Mouse (Mus musculus): ENCODE results near the gene Top1.

The Top1 gene

DNA sequence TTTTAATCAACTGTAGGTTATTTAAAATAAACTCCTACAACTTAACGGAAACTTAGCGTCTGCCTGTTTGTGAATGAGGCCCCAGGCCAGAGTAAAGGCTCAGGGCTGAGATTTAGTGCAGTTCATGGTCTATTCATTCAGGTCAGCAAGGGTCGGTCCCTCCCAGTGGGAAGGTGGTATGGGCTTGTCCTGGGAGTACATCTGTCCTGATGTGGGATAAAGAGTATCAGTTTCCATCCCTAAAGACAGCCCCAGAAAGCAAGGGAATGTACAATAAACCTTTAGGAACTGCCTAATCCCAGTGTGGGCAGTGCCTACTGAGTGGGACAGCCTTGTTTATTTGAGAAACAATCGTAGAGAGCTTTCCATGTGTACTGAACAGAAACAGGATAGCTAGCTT lies 77.0 kb downstream of the Top1 start:
- DNase-seq: peak; percentile 51

DNA sequence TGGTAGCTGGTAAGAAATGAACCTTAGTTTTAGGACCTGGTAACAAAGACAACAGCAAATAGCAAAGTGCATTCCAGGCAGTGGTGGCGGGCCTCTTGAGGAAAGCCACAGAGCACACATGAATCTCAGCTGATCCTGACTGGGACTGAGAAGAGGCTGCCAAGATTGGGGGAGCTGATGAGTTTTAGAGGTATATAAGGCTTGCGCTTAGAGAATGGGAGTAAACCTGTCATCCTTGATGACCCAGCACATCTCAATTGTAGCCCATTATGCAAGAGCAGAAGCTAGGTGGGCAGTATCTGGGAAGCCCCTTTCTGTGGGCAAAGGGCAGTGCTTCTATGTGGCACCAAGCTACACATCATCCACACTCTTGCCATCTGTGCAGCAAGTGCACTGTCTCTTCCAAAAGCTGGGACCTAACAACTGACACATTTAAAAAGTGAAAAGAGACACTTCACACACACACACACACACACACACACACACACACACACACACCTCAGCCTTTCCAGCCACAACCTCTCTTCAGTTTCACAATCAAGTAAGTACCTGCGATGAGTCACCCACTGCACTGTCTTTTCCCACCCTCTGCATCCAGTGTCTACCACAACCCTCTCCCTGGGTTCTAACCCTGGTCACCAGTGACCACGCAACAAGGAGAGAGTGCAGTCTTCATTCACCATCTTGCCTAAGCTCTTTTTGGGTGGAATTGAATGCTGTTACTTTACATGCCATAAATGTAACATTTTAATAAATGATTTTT lies 78.1 kb downstream of the Top1 start:
- DNase-seq: peak; percentile 68

DNA sequence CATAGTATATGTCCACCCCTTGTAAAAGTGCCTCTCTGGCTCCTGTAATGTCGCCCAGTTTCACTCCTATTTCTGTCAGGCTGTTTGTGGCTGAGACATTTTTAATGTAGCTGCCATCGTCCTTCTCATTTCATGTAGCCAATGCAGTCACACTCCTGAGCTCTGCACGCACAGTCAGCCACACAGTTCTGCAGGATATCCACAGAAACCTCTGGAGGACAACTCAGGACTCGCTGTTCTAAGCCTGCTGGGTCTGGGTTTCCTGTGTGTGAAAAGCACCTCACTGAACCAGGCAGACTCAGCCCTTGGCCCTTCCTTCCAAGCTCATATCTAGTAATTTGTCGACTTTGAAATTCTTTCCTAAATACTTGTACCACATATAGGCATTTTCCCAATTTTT lies 78.8 kb downstream of the Top1 start:
- peak; percentile 88 for DNase-seq

DNA sequence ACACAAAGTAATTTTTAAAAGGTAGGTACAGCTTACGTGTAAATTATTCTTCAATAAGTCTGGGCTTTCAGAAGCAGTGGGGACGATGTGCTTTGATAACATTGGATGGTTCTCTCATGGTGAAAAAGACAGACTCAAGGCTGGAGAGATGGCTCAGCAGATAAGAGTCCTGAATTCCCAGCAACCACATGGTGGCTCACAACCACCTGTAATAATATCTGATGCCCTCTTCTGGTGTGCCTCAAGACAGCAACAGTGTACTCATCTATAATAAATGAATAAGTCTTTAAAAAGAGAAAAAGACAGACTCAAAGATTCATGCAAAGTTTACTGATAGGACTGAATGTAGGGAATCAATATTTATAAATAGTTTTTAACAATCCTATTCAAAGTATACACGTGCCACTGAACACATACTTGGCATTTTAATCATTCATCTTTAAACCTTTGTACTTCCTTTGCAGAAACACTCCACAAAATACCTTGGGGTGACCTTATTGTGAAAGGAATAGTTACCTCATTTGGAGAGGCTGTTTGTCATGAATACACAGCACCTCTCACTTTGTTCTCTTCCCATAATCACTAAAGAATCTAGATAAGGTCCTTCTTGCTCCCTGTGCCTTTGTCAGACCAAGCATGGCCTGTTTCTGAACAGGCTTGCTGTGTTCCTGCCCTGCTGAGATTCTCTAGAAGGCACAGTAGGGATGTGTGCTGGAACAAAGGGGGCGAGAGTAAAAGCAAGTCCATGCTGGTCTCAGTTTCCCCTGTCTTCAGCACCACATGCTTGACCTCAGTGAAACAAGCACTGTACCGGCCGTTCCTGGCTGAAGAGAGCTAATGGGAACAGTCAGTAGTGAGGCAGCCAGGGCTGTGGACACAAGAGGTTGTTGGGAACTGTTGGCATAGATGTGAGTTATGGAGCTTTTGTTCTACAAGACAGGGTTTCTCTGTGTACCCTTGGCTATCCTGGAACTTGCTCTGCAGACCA lies 80.5 kb downstream of the Top1 start:
- DNase-seq: peak; percentile 78

DNA sequence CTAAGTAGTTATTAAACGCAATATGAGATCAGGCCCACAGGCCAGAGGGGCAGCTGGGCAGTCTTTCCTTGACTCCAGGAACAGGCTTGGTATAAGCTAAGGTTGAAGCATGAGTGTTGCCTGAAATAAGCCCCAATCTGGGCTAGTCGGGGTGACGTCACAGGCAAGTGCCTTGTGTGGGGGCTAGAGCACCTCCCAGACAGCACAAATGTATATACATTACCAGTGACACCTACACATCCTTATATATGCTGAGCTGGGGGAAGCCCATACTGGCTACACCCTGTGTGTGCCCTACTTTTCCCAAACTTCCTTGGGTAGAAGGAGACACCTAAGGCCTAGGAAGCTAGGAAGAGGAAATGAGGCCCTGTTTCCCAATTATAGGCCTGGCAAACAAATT lies 83.3 kb downstream of the Top1 start:
- peak; percentile 88 for DNase-seq

DNA sequence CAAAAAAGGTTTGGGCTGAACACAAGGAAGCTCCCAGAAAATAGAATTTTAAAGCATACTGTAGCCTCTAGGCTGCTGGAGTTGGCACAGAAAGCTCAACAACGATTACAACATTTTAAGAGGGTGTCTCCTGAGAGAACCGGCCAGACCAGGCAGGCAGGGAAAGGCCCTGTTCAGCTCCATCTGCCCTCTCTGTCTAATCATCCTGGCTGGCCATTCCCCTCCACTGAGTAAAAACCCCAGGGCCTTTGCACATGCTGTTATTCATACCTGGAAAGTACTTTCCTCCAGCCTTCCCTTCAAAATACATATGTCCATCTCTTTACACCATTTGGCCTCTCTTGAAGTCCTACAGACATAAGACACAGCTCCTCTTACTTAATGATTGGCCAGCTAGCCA lies 83.7 kb downstream of the Top1 start:
- DNase-seq: peak; percentile 91

DNA sequence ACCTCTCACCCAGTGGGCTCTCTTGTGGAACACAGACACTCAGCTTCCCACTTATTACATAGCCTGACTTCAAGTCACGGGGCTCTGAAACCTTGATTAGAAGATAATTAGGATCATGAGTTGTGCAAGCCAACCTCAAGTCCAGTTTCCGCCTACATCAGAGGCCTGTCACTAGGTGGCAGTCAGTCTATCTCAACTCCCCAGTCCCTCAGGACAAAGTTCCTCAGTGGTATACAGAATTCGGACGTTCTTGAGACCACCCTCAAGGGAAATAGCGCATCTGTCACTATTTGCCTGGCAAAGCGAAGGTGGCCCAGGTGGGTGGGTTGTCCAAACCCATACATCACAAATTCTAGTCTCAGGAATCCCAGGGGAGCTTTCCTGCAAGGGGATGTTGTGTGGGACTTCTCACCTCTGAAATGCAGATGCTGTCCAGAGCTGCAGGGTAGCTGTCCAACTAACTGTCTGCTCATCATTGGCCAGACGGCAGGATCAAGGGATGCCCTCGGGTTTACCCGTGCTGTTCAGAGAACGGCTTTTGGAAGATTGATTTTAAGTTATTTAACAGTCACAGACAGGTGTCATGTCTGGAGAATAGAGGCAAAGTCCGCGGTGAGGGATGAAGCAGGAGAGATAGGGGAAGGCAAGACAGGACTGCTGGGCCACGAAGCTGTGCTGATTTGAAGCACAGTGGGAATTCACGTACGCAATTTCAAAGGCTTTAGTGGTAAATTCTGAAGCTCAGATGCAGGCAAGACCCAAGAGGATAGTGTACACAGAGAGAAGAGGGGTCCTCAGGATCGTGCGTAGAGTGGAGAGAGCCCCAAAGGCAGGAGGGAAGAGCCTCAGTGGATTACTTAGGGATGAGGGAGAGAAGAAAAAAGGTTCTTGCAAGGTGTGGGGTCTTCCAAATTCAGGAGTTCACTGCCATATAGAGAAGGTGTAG lies 84.4 kb downstream of the Top1 start:
- peak; percentile 96 for DNase-seq

DNA sequence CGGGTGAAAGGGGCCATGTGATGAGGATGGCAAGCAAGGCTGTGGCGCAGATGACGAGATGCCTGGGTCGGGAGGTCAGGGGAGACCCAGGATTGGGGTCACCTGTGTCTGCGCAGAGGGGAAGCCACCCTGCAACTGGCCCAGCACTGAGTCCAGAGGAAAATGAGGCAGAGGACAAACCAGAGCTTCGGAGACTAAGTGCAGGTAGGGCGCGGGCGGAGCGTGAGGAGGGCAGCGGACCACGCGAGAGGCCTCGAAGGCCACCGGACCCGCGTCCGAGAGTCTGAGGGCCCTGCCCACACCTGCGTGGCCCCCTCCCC lies 85.1 kb downstream of the Top1 start:
- DNase-seq: no peak

DNA sequence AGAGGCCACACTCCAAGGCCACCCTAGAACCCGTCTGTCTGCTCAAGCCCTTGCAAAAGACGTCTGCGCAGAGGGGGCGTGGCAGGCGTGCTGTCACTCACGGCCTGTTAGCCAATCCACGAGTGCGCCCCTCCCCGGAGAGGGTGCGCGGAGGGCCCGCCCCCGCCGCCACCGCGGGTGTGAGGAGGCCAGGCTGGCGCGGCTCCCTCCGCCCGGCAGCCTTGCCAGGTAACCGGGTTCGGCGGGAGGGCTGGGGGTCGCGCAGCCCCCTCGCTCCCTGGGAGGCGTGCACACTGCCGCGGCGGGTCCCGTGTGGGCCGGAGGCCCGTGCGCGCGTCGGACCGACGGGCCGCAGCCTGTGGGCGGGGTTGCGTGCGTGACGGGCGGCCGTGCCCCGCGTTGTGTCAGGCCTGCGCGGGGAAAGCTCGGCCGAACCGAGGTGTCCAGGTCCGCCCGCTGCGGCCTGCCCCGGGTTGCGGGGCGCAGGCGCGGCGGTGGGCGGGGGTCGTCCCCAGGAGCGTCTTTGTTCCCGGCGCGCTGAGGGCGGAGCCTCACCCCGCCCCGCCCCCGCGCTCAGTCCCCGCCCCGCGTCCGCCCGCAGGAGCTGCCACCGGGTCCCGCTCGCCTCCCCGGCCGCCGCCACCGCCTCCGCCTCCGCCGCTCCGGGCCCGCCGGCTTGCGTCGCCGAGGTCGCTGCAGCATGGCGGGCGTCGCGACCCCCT lies 85.6 kb downstream of the Top1 start, which contains the start of gene Plcg1:
Plcg1 (plus strand) TSS at position 184 of the 722 bp plus-strand sequence.
- peak; percentile 100 for DNase-seq

DNA sequence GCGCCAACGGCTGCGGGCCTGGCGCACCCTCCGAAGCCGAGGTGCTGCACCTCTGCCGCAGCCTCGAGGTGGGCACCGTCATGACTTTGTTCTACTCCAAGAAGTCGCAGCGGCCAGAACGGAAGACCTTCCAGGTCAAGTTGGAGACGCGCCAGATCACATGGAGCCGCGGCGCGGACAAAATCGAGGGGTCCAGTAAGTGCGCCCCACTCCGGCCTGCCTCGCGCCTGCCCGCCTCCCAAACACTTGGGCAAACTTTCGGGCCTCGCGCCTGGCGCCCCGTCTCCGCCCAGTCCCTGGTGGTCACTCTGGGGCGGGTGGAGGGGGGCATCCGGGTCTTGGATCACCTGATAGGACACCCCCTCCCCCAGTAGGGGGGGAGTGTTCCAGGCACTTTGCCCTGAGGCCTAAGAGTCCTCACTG lies 86.2 kb downstream of the Top1 start:
- peak; percentile 99 for DNase-seq

DNA sequence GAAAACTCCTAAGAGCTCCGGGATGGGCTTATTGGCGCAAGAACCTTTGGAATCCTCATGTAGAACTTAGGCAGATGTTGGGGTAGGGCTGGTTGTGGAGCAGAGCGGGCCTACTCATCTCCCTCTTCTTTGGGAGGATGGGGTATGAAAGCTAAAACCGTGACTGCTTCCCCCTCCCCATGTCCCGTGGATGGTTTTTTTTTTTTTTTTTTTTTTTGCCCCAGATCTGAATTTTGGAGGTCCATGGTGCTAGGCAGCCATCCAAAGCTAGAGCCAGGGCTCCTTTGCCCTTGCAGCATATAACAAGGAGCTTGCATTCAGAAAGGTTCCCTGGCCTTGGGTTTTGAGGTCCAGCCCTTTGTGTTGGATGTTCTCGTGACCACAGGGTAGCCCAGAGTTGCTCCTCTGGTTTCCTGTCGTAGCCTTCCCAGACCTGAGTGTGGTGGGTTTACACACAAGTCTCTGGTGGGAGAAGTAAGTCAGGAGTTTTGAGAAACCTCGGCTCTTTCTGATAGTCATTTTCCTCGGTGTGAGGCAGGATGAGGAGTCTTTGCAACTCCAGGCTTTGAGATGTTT lies 86.8 kb downstream of the Top1 start:
- peak; percentile 88 for DNase-seq

DNA sequence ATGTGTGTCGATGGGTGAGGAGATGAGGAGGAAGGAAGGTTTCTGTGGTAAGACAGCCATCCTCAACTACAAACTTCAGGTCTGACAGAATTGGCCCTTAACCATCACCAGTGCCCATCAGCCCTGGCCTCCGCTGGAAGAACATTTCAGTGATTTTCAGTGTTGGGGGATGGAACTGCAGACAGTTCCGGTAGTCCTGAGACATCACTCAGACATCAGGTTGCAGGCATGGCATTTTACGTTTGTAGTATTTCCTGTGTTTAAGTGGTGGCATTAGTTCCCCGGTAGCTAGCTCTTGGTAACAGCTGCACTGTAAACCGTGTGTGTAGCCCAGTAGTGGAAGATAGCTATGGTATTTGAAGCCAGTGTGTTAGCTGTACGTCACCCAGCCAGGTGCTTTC lies 87.4 kb downstream of the Top1 start:
- DNase-seq: peak; percentile 88

DNA sequence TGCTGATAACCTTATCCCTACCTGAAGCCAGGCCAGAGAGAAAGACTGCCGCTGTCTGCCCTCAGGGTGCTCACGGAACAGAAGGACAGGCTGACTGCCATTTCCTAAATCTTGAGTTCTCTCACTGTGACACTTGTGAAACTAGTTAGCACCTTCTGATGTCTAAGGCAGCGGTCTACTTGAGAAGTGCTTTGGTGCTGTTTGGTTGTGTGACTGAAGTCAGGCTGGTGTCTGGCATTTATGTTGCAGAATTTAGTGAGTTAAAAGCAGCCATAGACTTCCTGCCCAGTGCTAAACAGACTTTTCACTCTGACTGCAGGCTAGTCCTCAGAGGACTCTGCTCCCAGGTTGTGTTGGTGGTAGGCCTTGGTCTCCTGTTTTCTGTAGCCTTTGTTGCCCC lies 88.6 kb downstream of the Top1 start:
- DNase-seq: peak; percentile 89

DNA sequence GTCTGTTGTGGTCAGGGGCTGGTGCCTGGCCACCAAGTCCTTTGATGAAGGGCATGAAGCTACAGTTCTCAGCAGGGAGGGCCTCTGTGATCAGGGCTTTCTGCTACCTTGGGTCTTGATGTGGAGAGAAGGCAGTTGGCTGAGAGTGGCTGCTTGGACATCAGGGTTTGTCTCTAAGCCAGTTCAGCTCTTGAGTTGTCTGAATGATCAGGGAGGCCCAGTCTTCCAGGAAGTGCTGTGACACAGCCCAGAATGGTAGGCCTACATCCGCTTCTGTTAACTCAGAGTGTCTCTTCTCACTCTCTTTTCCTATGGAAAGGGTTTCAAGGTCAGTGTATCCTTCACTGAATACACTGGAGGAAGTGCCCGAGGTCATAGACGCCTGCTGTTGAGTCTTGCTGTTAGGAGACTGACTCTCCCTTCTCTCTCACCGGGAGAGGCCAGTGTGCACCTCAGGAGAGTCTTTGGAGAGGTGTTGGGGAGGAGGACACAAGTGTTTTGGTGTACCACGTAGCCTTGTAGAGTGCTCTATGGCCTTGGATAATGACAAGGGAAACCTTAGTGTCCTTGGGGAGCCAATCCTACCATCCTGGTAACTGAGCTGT lies 90.1 kb downstream of the Top1 start:
- peak; percentile 88 for DNase-seq

DNA sequence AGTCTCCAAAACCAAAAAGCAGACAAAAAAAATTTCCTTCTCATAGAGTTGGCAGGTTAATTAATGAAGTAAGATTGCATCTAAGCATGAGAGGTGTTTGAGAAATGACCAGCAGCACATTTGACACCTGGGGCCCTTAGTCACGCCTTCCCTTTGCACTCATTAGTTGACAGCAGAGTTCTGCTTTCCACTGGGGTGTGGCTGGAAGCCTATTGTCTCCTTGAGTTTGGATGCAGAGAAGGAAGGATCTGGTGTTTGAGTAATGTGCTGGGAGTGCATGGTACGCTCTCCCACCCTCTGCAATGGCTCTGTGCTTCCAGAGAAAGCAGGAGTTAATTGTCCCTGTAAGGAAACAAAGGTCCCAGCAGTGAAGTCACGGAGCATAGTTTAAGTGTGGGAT lies 90.8 kb downstream of the Top1 start:
- DNase-seq: peak; percentile 87

DNA sequence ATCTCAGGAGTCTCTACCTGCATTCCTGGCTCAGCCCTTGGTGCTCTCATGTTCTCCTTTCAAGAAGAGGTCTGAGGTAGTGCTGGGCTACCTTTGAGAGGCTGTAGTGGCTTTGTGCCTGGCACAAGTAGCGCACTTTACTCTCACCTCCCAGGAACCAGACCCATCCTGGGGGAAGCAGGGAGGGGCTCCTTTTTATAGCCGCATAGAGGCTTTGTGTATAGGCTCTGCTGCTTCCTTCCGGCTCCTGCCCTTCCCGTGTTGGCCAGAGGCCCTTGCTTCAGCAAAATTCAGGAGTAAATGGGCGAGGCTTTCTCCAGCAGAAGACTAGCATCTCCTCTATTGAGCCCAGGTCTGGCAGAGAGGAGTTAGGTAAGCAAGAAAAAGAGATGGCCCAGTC lies 92.7 kb downstream of the Top1 start:
- peak; percentile 97 for DNase-seq

DNA sequence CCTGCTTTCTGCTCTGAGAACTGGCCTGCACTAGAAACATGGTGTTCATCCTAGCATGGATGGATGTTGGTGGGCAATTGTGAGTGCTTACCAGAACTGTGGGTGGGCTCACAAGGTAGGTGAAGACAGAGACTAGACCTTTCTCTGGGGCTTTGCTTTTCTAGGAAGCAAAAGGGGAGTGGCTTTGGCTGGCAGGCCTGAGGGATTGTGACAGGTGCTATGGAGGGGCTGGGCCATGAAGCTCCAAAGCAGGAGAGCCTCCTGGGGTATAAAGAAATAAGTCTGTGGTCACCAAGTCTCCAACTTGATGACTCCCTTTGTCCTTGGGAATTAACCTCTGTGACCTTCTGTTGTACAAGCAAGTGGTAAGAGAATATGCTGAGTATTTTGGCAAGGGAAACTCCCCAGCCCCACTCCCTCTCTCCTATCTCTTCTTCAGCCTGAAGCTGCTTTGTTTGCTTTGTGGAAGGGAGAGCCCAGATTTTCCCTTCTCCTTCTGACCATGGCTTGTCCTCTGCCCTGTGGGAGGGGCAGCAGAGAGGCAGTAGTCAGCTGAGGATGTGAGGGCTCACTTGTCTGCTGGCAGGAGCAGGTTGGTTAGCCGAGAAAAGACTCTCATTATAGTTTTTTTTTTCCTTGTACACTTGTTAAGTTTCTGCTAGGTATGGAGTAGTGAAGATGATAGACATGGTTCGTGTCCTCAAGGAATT lies 94.1 kb downstream of the Top1 start:
- DNase-seq: no peak

DNA sequence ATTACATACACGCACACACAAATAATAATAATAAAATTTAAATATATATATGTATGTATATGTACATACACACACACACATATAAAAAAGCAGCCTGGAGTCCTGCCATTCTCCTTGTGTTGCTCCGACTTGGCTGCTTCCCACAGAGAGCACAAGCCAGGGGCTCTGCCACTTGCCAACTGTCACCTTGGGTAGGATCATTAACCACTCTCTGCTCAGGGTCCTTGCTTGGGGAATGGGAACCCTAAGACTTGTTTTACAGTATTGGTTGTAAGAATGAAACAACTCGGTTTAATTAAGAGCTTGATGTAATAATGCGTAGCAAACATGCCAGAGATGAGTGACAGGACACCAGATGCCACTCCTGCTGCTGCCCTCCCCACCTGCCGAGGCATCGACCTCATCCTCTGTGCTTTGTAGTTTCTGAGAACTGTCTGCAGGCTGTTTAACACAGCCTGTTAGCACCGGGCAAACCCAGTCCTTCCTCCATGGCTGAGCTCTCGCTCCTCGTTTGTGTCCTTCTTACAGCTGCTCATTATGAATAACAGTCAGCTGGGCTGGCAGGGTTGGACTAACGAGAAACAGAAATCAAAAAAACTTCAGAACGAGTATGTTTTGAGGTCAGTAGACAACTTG lies 95.0 kb downstream of the Top1 start:
- DNase-seq: no peak

DNA sequence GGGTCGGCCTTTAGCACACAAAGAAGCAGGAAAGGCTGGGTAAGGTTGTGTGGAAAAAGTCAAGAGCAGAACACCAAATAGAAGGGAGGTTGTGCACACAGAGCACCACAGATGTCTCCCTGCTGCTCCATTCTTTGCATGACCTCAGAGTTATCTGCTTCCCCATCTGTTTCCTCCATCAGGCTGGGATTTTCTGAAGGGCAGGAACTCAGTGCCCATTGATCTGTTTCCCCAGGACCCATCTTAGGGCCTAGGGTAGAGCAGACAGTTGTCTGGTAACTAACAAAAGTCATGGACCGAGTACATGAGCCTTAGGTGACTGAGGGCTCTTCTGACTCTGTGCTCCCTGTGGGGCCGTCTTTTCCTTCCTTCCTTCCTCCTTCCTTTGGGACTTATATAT lies 95.9 kb downstream of the Top1 start:
- no peak for DNase-seq

DNA sequence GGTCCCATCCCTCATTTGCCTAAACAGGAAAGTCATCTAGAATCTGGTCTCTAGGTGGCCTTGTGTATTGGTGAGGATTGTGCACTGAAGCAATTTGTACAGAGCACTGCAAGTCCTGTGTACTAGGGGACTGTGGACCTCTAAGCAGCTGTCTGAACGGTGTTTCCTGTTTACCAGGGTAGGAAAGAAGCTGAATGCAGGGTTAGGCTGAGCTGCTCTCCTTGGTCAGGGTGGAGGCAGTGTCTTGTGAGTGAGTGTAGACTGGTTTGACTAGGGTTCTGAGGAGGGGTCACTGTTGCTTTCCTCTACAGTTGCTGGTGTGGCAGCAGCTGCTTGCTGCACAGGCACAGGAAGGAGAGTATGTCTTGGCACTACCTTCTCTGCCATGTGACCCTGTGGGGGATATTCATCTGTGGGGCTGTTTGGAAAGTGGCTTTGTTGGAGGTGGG lies 96.5 kb downstream of the Top1 start:
- peak; percentile 95 for DNase-seq
